Mouse (Mus musculus) midbrain, postnatal 0 days (tissue): Measurements from ENCODE around the gene Slc16a14. TPM values are rescaled to one million over a fixed set of nuclear protein-coding genes. Genes with fewer than 3 reads are reported as not detected.

ENCODE experiments used
- ATAC-seq: fragments of 200-750 bp; cut with Nextera tagmentation; 2 replicates; pipeline ENCODE4 v1.8.0; 2017; ENCODE audit warnings: moderate number of reproducible peaks, mild to moderate bottlenecking, moderate TSS enrichment, moderate library complexity; ENCODE audit not compliant: low FRiP score
- DNase-seq: peaks from one replicate; pipeline ENCODE4 v3.0.0-alpha.2; 2015; ENCODE audit warnings: low spot score
- H3K27ac ChIP-seq: fragments of 300-500 bp; sonication (generic); 2 replicates; pipeline ENCODE4 v1.5.1; 2014; ENCODE audit warnings: low read depth, mild to moderate bottlenecking, low read length, mixed read lengths
- H3K27me3 ChIP-seq: fragments of 300-500 bp; sonication (generic); 2 replicates; pipeline ENCODE4 v1.6.1; 2014; ENCODE audit warnings: low read length, control low read depth, mixed read lengths; ENCODE audit not compliant: insufficient read depth
- H3K36me3 ChIP-seq: fragments of 300-500 bp; sonication (generic); 2 replicates; pipeline ENCODE4 v1.6.1; 2014; ENCODE audit warnings: low read length, control low read depth, mixed read lengths; ENCODE audit not compliant: insufficient read depth
- H3K4me1 ChIP-seq: fragments of 300-500 bp; sonication (generic); 2 replicates; pipeline ENCODE4 v1.6.1; 2014; ENCODE audit warnings: mild to moderate bottlenecking, control low read depth, antibody characterized with exemption, low read length, mixed read lengths; ENCODE audit not compliant: insufficient read depth
- H3K4me2 ChIP-seq: fragments of 300-500 bp; sonication (generic); 2 replicates; pipeline ENCODE4 v1.6.1; 2014; ENCODE audit warnings: low read depth, mild to moderate bottlenecking, low read length, mixed read lengths; ENCODE audit not compliant: poor library complexity, severe bottlenecking
- H3K4me3 ChIP-seq: fragments of 300-500 bp; sonication (generic); 2 replicates; pipeline ENCODE4 v1.5.1; 2014; ENCODE audit warnings: low read depth, mild to moderate bottlenecking, low read length, moderate library complexity
- H3K9ac ChIP-seq: fragments of 300-500 bp; sonication (generic); replicated peaks from 2 replicates; pipeline ENCODE4 v1.6.1; 2014; ENCODE audit warnings: mild to moderate bottlenecking, low read length, moderate library complexity, mixed read lengths; ENCODE audit not compliant: poor library complexity, severe bottlenecking
- H3K9me3 ChIP-seq: fragments of 300-500 bp; sonication (generic); 2 replicates; pipeline ENCODE4 v1.6.1; 2016; ENCODE audit warnings: low read length, control low read depth
- CTCF ChIP-seq: IDR thresholded peaks from 2 replicates; pipeline ENCODE4 v1.5.1; 2016; ENCODE audit warnings: antibody characterized with exemption, mild to moderate bottlenecking
- WGBS: fragments of 180-500 bp; shearing (Covaris S2); extraction: QIAGEN DNeasy Blood & Tissue Kit; methylation state at CpG from one replicate; pipeline ENCODE4 v1.1.7; 2014; 5-methylcytosine and 5-hydroxymethylcytosine counted together
- polyA plus RNA-seq: library from polyadenylated mRNA; unstranded; fragments of >200 nt; fragmentation: Nextera tagmentation; extraction: Ambion mirVana; gene quantifications from 2 replicates; pipeline ENCODE4 v1.2.1, GENCODE M21; 2015
- total RNA-seq: library from RNA; depleted of rRNA; stranded (reverse); fragments of >200 nt; gene quantifications from 2 replicates; pipeline ENCODE4 v1.2.3, GENCODE M21; 2014

Slc16a14 gene
- total and polyA plus RNA-seq, 2 experiments from 2014 or later = 17.5 to 19.7 TPM

DNA sequence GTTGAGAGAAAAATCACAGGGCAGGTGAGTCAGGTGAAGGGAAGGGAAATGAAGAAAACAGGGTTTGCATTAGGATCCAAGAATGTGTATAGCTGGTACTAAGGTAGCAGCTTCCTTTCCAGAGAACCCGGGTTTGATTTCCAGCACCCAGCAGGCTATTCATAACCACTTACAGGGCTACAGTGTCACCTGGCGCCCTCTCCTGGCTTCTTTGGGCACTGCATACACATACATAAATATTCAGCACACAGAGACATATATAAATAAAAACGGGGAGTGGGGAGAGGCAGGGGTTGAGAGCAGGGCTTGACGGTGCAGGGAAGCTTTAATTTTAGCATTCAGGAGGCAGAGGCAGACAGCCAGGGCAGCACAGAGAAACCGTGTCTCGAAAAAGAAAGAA lies 49.0 kb downstream of the Slc16a14 start:
- DNase-seq (no peak), ATAC-seq (no peak)
- 89% methylated on average over 6 of the region's 6 CpGs for whole genome bisulfite sequencing
- H3K27me3 ChIP-seq = no peaks in the 10 kb centered on the region
- TF ChIP-seq CTCF = peak; percentile 23; the same call in 1 of the 2 replicates
- no peaks in the 10 kb centered on the region for H3K4me1 ChIP-seq
- no peaks in the 10 kb centered on the region for H3K9me3 ChIP-seq
- no peak overlapping the region for H3K4me2 ChIP-seq
- H3K27ac ChIP-seq = no peak overlapping the region
- no peaks in the 10 kb centered on the region; the same call in 1 of the 2 replicates for H3K36me3 ChIP-seq
- H3K9ac ChIP-seq = no peak overlapping the region
- H3K4me3 ChIP-seq = no peak overlapping the region

DNA sequence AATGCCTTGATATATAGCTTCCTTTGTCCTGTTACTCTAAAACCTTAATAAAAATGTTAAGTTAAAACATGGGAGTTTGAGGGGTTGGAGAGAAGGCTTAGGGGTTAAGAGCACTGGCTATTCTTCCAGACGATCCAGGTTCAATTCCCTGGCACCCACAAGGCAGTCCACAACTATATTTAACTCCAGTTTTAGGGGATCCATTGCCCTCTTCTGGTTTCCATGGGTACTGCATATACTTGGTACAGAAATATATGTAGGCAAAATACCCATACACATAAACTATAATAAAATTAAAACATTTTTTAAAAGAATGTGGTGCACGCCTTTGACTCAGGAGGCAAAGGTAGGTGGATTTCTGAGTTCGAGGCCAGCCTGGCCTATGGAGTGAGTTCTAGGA lies 49.8 kb downstream of the Slc16a14 start:
- Histone ChIP-seq H3K27ac (no peak overlapping the region), H3K27me3 (no peaks in the 10 kb centered on the region), H3K36me3 (no peaks in the 10 kb centered on the region; the same call in 1 of the 2 replicates), H3K4me3 (no peak overlapping the region), H3K9me3 (no peaks in the 10 kb centered on the region), H3K4me1 (no peaks in the 10 kb centered on the region), H3K9ac (no peak overlapping the region), H3K4me2 (no peak overlapping the region)
- peak; percentile 40 for TF ChIP-seq CTCF
- 84% methylated on average over 3 of the region's 3 CpGs for WGBS
- DNase-seq (no peak), ATAC-seq (no peak)

DNA sequence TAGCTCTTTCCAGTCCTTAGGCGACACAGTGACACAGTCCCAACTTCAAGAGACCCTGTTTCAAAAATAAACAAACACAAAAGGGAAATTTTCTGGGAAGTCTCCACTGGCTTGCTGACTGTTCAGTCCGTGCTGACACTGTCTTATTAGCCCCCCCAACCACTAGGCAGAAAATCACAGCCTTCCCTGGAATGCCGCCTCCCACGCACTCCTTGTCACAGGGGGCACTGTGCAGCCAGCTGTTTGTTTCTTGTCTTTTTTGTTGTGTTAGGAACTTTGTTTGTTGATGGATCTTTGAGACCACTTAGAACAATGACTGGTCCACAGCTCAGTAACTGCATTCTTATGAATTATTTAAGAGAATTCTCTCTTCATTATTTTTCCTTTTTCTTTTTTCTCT lies 51.0 kb downstream of the Slc16a14 start:
- Histone ChIP-seq H3K4me3 (no peak overlapping the region), H3K4me1 (no peaks in the 10 kb centered on the region), H3K4me2 (no peak overlapping the region), H3K9me3 (no peaks in the 10 kb centered on the region), H3K36me3 (no peaks in the 10 kb centered on the region), H3K9ac (no peak overlapping the region), H3K27ac (no peak overlapping the region), H3K27me3 (no peaks in the 10 kb centered on the region)
- ATAC-seq = no peak
- WGBS = 67% methylated on average over 4 of the region's 4 CpGs
- TF ChIP-seq CTCF = no peak
- DNase-seq = no peak

DNA sequence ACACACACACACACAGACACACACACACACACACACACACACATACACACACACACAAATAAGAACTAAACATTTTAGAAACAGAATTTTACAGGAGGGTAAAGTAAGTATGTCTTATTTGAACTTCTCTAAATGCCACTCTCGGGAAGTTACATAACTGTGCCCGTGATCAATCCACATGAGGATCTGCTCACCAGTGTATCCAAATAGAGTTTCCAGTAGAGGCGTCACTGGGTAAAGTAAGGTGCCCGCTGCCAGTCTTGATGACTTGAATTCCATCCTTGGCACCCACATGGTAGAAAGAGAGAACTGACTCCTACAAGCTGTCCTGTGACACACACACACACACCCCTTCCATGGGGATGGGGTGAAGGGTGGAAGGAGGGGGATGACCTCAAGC lies 52.0 kb downstream of the Slc16a14 start:
- Histone ChIP-seq H3K9me3 (no peaks in the 10 kb centered on the region), H3K9ac (no peak overlapping the region), H3K4me2 (no peak overlapping the region), H3K4me3 (no peak overlapping the region), H3K27me3 (no peaks in the 10 kb centered on the region), H3K4me1 (no peaks in the 10 kb centered on the region), H3K27ac (no peak overlapping the region), H3K36me3 (no peaks in the 10 kb centered on the region)
- WGBS = 95% methylated on average over 4 of the region's 4 CpGs
- DNase-seq (no peak), ATAC-seq (no peak)
- TF ChIP-seq CTCF = no peak

DNA sequence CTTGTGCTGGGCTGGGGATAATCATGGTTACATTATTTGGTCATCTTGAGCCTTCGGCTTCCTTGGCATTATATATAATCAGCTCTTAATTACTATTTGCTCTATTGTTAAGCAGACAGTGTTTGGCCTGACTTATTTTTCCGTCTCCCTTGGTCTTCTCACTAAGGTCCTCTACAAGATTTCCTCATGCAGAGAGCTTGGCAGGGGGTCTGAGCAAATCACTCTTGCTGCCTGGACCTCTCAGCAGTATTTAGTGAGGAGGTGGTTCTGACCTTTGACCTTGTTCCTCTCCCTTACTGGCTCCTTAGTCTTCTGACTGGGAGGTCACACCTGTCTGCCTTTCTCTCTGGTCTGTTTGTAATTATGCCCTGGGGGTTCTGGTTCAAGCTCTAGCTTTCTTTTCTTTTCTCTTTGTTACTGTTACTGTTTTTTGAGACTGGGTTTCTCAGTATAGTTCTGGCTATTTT lies 52.8 kb downstream of the Slc16a14 start:
- Histone ChIP-seq H3K4me2 (no peak overlapping the region), H3K27me3 (no peaks in the 10 kb centered on the region), H3K4me1 (no peaks in the 10 kb centered on the region), H3K36me3 (no peaks in the 10 kb centered on the region), H3K9me3 (no peaks in the 10 kb centered on the region), H3K4me3 (no peak overlapping the region), H3K27ac (no peak overlapping the region), H3K9ac (no peak overlapping the region)
- ATAC-seq (no peak), DNase-seq (no peak)
- 37% methylated on average over 2 of the region's 2 CpGs for WGBS
- TF ChIP-seq CTCF = no peak

DNA sequence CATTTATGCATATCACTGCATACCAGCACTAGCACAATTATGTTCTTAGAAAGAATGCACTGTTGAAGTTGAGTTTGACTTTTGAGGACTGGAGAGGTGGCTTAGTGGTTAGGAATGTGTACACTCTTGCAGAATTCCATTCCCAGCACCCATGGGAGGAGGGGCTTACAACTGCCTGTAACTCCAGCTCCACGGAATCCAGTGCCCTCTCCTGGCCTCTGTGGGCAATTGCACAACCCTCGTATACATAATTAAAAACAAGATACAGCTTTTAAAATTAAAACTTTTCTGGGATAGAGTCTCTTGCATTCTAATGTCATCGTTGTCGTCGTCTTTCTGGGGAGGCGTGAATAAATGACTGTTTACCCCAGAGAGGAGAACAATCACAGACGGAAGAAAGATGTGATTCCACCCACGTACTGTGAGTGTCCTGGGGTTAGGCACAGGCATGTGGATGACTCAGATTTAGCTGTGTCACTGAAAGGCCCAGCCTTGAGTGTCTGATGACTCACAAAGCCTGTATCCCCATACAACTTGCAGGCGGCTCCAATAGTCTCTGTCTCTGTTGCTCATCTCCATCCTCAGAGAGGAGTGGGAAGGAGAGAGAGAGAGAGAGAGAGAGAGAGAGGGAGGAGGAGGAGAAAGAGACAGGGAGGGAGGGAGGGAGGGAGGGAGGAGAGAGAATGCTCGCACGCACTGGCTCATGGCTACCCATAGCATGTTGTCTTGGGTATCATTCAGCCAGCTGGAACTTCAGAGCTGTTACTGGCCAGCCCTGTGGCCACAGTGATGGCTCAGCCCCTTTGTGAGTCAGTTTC lies 53.5 kb downstream of the Slc16a14 start:
- no peak overlapping the region for H3K9ac ChIP-seq
- no peak overlapping the region for H3K4me3 ChIP-seq
- no peaks in the 10 kb centered on the region for H3K9me3 ChIP-seq
- DNase-seq (no peak), ATAC-seq (0 out of 2 replicates have a peak, but pooled peaks have one; percentile 27)
- no peak overlapping the region for H3K27ac ChIP-seq
- H3K36me3 ChIP-seq = no peaks in the 10 kb centered on the region
- 65% methylated on average over 11 of the region's 11 CpGs for WGBS
- TF ChIP-seq CTCF = no peak
- H3K27me3 ChIP-seq = no peaks in the 10 kb centered on the region
- no peak overlapping the region for H3K4me2 ChIP-seq
- no peaks in the 10 kb centered on the region for H3K4me1 ChIP-seq
